Comparison of ENCODE assay signal across 26 mouse cellular contexts in genomic region chr15:30615451-30615850, GRCm38 (mm10).
DNase-seq lines count a peak whose midpoint lies in the region; ATAC-seq and TF ChIP-seq lines count a peak whose summit lies in the region.
"Had no signal": no experiment of that assay in that cellular context is flagged by ENCODE, and none has a peak within 500 bp of the region (broad histone marks: within the 10 kb centered on the region; RNA-seq: fewer than 3 reads in every experiment).

No protein-coding gene starts in this region.

- no peak overlapping the region for H3K9ac ChIP-seq in forebrain, embryonic 15.5 days (replicated peaks)
- no peak overlapping the region for H3K9ac ChIP-seq in forebrain, embryonic 12.5 days
- no peak overlapping the region for H3K9ac ChIP-seq in midbrain, postnatal 0 days (replicated peaks; ENCODE audit: low read length, poor library complexity, severe bottlenecking)
- no peak overlapping the region for H3K9ac ChIP-seq in midbrain, embryonic 15.5 days
- H3K9ac ChIP-seq: forebrain, postnatal 0 days; intestine, embryonic 15.5 days; liver, embryonic 14.5 days; neural tube, embryonic 12.5 days had no signal

- H3K4me1 ChIP-seq in forebrain, embryonic 15.5 days, result no peaks in the 10 kb centered on the region
- peaks cover 3% of the 10 kb centered on the region; the same call in 1 of the 2 replicates for H3K4me1 ChIP-seq in forebrain, embryonic 12.5 days
- no peaks in the 10 kb centered on the region for H3K4me1 ChIP-seq in midbrain, postnatal 0 days (ENCODE audit: insufficient read depth, low read length)
- 0 out of 2 replicates have a peak, but pooled peaks cover 3% of the 10 kb centered on the region for H3K4me1 ChIP-seq in midbrain, embryonic 15.5 days
- H3K4me1 ChIP-seq: hindbrain, embryonic 10.5 days; intestine, embryonic 15.5 days; midbrain, embryonic 10.5 days; neural tube, embryonic 12.5 days had no signal

- no peak for ATAC-seq in forebrain, embryonic 15.5 days (replicated peaks)
- no peak for ATAC-seq in forebrain, embryonic 12.5 days (ENCODE audit: low FRiP score)
- no peak for ATAC-seq in midbrain, postnatal 0 days (ENCODE audit: low FRiP score)
- no peak for ATAC-seq in midbrain, embryonic 15.5 days (replicated peaks)
- ATAC-seq: CD4-positive, CD25-positive, alpha-beta regulatory T cell, adult 4 months; forebrain, postnatal 0 days; hindbrain, embryonic 16.5 days; intestine, embryonic 15.5 days had no signal

- WGBS in forebrain, embryonic 15.5 days, result 70% methylated on average over 7 of the region's 7 CpGs
- 60% methylated on average over 7 of the region's 7 CpGs for WGBS in forebrain, embryonic 12.5 days
- WGBS in midbrain, postnatal 0 days, result 49% methylated on average over 7 of the region's 7 CpGs
- WGBS in midbrain, embryonic 15.5 days, result 40% methylated on average over 7 of the region's 7 CpGs

- no peaks in the 10 kb centered on the region for H3K27me3 ChIP-seq in forebrain, embryonic 15.5 days
- H3K27me3 ChIP-seq in forebrain, embryonic 12.5 days, result no peaks in the 10 kb centered on the region
- no peaks in the 10 kb centered on the region for H3K27me3 ChIP-seq in midbrain, postnatal 0 days (ENCODE audit: insufficient read depth, low read length)
- H3K27me3 ChIP-seq in midbrain, embryonic 15.5 days (replicated peaks), result no peaks in the 10 kb centered on the region
- H3K27me3 ChIP-seq: intestine, embryonic 15.5 days; neural tube, embryonic 12.5 days had no signal

- no peak overlapping the region for H3K4me2 ChIP-seq in forebrain, embryonic 15.5 days (replicated peaks)
- H3K4me2 ChIP-seq in forebrain, embryonic 12.5 days, result no peak overlapping the region
- no peak overlapping the region for H3K4me2 ChIP-seq in midbrain, postnatal 0 days (ENCODE audit: low read depth, low read length, poor library complexity, severe bottlenecking)
- no peak overlapping the region for H3K4me2 ChIP-seq in midbrain, embryonic 15.5 days
- H3K4me2 ChIP-seq: intestine, embryonic 15.5 days; neural tube, embryonic 12.5 days had no signal

- no peak for TF ChIP-seq CTCF in midbrain, postnatal 0 days (IDR thresholded peaks at IDR 0.05)

- no peaks in the 10 kb centered on the region for H3K36me3 ChIP-seq in forebrain, embryonic 15.5 days
- H3K36me3 ChIP-seq in forebrain, embryonic 12.5 days (replicated peaks), result peaks cover 8% of the 10 kb centered on the region; the same call in 1 of the 2 replicates
- H3K36me3 ChIP-seq in midbrain, postnatal 0 days (ENCODE audit: insufficient read depth, low read length), result no peaks in the 10 kb centered on the region
- H3K36me3 ChIP-seq in midbrain, embryonic 15.5 days (replicated peaks), result 0 out of 2 replicates have a peak, but pooled peaks cover 4% of the 10 kb centered on the region
- H3K36me3 ChIP-seq: intestine, embryonic 15.5 days; neural tube, embryonic 12.5 days had no signal

- H3K27ac ChIP-seq in forebrain, embryonic 15.5 days (replicated peaks), result 0 out of 2 replicates have a peak overlapping the region, but pooled peaks have one; percentile 19
- no peak overlapping the region for H3K27ac ChIP-seq in forebrain, embryonic 12.5 days
- no peak overlapping the region for H3K27ac ChIP-seq in midbrain, postnatal 0 days (ENCODE audit: low read depth, low read length)
- H3K27ac ChIP-seq in midbrain, embryonic 15.5 days, result no peak overlapping the region
- H3K27ac ChIP-seq: hindbrain, embryonic 10.5 days; intestine, embryonic 15.5 days; liver, embryonic 14.5 days; midbrain, embryonic 10.5 days; neural tube, embryonic 12.5 days had no signal

- H3K4me3 ChIP-seq in forebrain, embryonic 15.5 days, result no peak overlapping the region
- H3K4me3 ChIP-seq in forebrain, embryonic 12.5 days (replicated peaks), result no peak overlapping the region
- H3K4me3 ChIP-seq in midbrain, postnatal 0 days (ENCODE audit: low read depth, low read length), result no peak overlapping the region
- no peak overlapping the region for H3K4me3 ChIP-seq in midbrain, embryonic 15.5 days
- H3K4me3 ChIP-seq: hindbrain, embryonic 10.5 days; intestine, embryonic 15.5 days; midbrain, embryonic 10.5 days; neural tube, embryonic 12.5 days had no signal

- H3K9me3 ChIP-seq in forebrain, embryonic 15.5 days, result no peaks in the 10 kb centered on the region
- H3K9me3 ChIP-seq in forebrain, embryonic 12.5 days, result no peaks in the 10 kb centered on the region
- H3K9me3 ChIP-seq in midbrain, postnatal 0 days (ENCODE audit: low read length), result no peaks in the 10 kb centered on the region
- H3K9me3 ChIP-seq in midbrain, embryonic 15.5 days, result no peaks in the 10 kb centered on the region
- H3K9me3 ChIP-seq: hindbrain, embryonic 10.5 days; intestine, embryonic 15.5 days; midbrain, embryonic 10.5 days; neural tube, embryonic 12.5 days had no signal

- DNase-seq in midbrain, postnatal 0 days (ENCODE audit: low spot score), result peak; percentile 37
- DNase-seq in embryo, embryonic 11.5 days (ENCODE audit: low read depth, low spot score), result peak; percentile 3
- DNase-seq in right cerebral cortex, postnatal 4 days, result no peak
- DNase-seq in layer of hippocampus, postnatal 14 days (ENCODE audit: low spot score in 2 of 2), result no peak
- DNase-seq: adrenal gland, postnatal 25 days; cerebellum, adult 18-20 months; cerebellum, postnatal 10 days; forebrain, postnatal 0 days; heart, postnatal 14 days; kidney, adult 8-10 months; kidney, postnatal 10 days; liver; lung, adult 2 months; lung, postnatal 10 days; right cerebral cortex, postnatal 14 days; thymus, postnatal 14 days had no signal

Comparison
In these comparisons a context has a peak if more than half of its experiments do, and no peak if none do; other contexts are left out.
1. DNase-seq: peak in midbrain, postnatal 0 days (single experiment) and embryo, embryonic 11.5 days (single experiment); none in right cerebral cortex, postnatal 4 days (single experiment) and layer of hippocampus, postnatal 14 days (0 of 2).